Mouse (Mus musculus) heart, postnatal 0 days (tissue): ENCODE data around the gene Myof.

ENCODE experiments used
- CTCF ChIP-seq: IDR thresholded peaks from 2 replicates; pipeline ENCODE4 v1.5.1; 2016; ENCODE audit warnings: antibody characterized with exemption, control low read depth, low read depth
- EP300 ChIP-seq: IDR thresholded peaks from 2 replicates; pipeline ENCODE4 v1.6.1; 2016; ENCODE audit warnings: antibody characterized with exemption, low read depth

DNA sequence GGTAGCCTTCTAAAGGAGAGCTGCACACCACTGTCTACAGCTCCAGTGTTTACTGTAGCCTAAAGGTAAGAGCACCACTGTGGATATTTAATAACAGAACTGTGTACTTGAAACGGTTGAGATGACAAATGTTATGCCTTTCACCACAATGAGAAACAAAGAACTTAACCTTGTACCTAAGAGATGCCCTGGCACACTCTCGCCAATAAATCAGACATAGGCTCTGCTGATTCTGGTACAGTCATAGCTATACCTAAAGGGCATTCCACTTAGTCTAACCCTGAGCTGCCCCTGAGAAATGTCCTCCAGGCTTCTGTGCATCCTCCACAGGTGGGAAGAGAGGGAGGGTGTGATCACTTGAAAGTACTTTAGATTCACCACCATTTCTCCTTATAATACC lies 8.7 kb downstream of the Myof start:
- TF ChIP-seq CTCF (no peak), EP300 (no peak)
